Mouse (Mus musculus) lung, postnatal 0 days (tissue): Measurements from ENCODE around the gene Hist2h2ab. TPM values are rescaled to one million over a fixed set of nuclear protein-coding genes. Genes with fewer than 3 reads are reported as not detected.
"Not testable (repeated sequence)": the region's sequence is repeated elsewhere in the genome, so short reads cannot be mapped to it uniquely, and the experiment has no call there.

Experiments
- ATAC-seq: fragments of 200-750 bp; cut with Nextera tagmentation; 2 replicates; pipeline ENCODE4 v1.8.0; 2017; ENCODE audit warnings: moderate library complexity
- DNase-seq: peaks from one replicate; pipeline ENCODE4 v3.0.0-alpha.2; 2016; ENCODE audit warnings: low spot score
- H3K27ac ChIP-seq: fragments of 300-500 bp; sonication (generic); 2 replicates; pipeline ENCODE4 v1.5.1; 2014; ENCODE audit warnings: antibody characterized with exemption, mild to moderate bottlenecking, low read length, mixed read lengths
- H3K27me3 ChIP-seq: fragments of 300-500 bp; sonication (generic); replicated peaks from 2 replicates; pipeline ENCODE4 v1.6.1; 2014; ENCODE audit warnings: low read length, mixed read lengths; ENCODE audit not compliant: insufficient read depth
- H3K36me3 ChIP-seq: fragments of 300-500 bp; sonication (generic); 2 replicates; pipeline ENCODE4 v1.6.1; 2014; ENCODE audit warnings: low read length, mixed read lengths; ENCODE audit not compliant: insufficient read depth
- H3K4me1 ChIP-seq: fragments of 300-500 bp; sonication (generic); 2 replicates; pipeline ENCODE4 v1.6.1; 2014; ENCODE audit warnings: antibody characterized with exemption, low read depth, low read length, mixed read lengths; ENCODE audit not compliant: insufficient read depth
- H3K4me2 ChIP-seq: fragments of 300-500 bp; sonication (generic); replicated peaks from 2 replicates; pipeline ENCODE4 v1.6.1; 2014; ENCODE audit warnings: low read depth, mild to moderate bottlenecking, low read length, moderate library complexity, mixed read lengths
- H3K4me3 ChIP-seq: fragments of 300-500 bp; sonication (generic); 2 replicates; pipeline ENCODE4 v1.5.1; 2014; ENCODE audit warnings: low read depth, low read length
- H3K9ac ChIP-seq: fragments of 300-500 bp; sonication (generic); replicated peaks from 2 replicates; pipeline ENCODE4 v1.6.1; 2014; ENCODE audit warnings: low read depth, mild to moderate bottlenecking
- H3K9me3 ChIP-seq: fragments of 300-500 bp; sonication (generic); 2 replicates; pipeline ENCODE4 v1.6.1; 2016; ENCODE audit warnings: low read length, mixed read lengths
- CTCF ChIP-seq: IDR thresholded peaks from 2 replicates; pipeline ENCODE4 v1.5.1; 2016; ENCODE audit warnings: antibody characterized with exemption, mild to moderate bottlenecking
- EP300 ChIP-seq: IDR thresholded peaks from 2 replicates; pipeline ENCODE4 v1.6.1; 2016; ENCODE audit warnings: antibody characterized with exemption, mild to moderate bottlenecking, control low read depth
- WGBS: fragments of 180-500 bp; shearing (Covaris S2); extraction: QIAGEN DNeasy Blood & Tissue Kit; methylation state at CpG from one replicate; pipeline ENCODE4 v1.1.7; 2014; 5-methylcytosine and 5-hydroxymethylcytosine counted together
- polyA plus RNA-seq: library from polyadenylated mRNA; unstranded; fragments of >200 nt; fragmentation: Nextera tagmentation; extraction: Ambion mirVana; gene quantifications from 2 replicates; pipeline ENCODE4 v1.2.1, GENCODE M21; 2015

The Hist2h2ab gene
- polyA plus RNA-seq, 1 experiment from 2014 or later: 0.31 TPM

DNA sequence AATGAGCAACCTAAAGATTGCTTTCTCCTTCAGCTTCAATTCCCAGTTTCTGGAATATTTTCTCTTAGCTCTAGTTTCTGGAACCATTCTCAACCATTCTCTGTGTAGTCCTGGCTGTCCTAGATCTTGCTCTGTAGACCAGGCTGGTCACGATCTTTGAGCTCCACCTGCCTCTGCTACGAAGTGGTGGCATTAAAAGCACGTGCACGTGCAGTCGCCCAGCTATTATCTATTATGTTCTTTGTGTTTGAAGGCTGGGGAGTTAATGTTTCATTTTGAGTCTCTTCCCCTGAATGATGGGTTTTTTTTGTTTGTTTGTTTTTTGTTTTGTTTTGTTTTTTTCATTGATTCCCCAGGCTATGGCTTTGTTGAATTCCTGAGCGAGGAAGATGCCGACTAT lies 46.5 kb upstream of the Hist2h2ab start:
- no peak for DNase-seq
- no peaks in the 10 kb centered on the region for H3K27me3 ChIP-seq
- no peak for TF ChIP-seq CTCF
- no peak for TF ChIP-seq EP300
- peak overlapping the region; percentile 87 for H3K4me2 ChIP-seq
- peak overlapping the region; percentile 67 for H3K9ac ChIP-seq
- H3K36me3 ChIP-seq: peaks cover 19% of the 10 kb centered on the region; the same call in 1 of the 2 replicates
- WGBS: 30% methylated on average over 7 of the region's 7 CpGs
- peaks cover 19% of the 10 kb centered on the region; the same call in 1 of the 2 replicates for H3K4me1 ChIP-seq
- no peaks in the 10 kb centered on the region for H3K9me3 ChIP-seq
- H3K4me3 ChIP-seq: peak overlapping the region; percentile 81
- no peak overlapping the region for H3K27ac ChIP-seq
- no peak for ATAC-seq

GRCm38 (mm10) chr3:96174042-96174441 lies 45.6 kb upstream of the Hist2h2ab start:
- H3K4me3 ChIP-seq, H3K4me2 ChIP-seq, DNase-seq, H3K9me3 ChIP-seq, H3K27me3 ChIP-seq, H3K27ac ChIP-seq, H3K9ac ChIP-seq, ATAC-seq: not testable (repeated sequence)
- Histone ChIP-seq H3K4me1 (peaks cover 19% of the 10 kb centered on the region; the same call in 1 of the 2 replicates), H3K36me3 (peaks cover 21% of the 10 kb centered on the region; the same call in 1 of the 2 replicates)
- 81% methylated on average over 4 of the region's 4 CpGs for WGBS

DNA sequence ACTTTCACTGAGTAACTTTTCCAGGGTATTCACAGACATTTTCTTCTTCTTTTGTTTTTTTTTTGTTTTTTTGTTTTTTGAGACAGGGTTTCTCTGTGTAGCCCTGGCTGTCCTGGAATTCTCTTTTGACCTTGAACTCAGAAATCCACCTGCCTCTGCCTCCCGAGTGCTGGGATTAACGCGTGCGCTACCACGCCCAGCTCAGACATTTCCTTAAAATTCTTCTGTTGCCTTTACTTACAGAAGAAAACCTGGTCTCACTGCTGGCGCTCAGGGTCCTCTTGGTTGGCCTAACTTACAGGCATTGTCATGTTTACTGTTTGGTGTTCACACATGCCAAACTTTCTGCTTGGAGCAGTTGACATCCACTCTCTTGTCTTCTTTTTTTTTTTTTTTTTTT lies 44.4 kb upstream of the Hist2h2ab start:
- Histone ChIP-seq H3K9me3 (no peaks in the 10 kb centered on the region), H3K27me3 (no peaks in the 10 kb centered on the region), H3K4me3 (no peak overlapping the region), H3K9ac (no peak overlapping the region), H3K4me2 (no peak overlapping the region), H3K36me3 (peaks cover 21% of the 10 kb centered on the region; the same call in 1 of the 2 replicates), H3K4me1 (peaks cover 19% of the 10 kb centered on the region; the same call in 1 of the 2 replicates), H3K27ac (no peak overlapping the region)
- WGBS: 92% methylated on average over 6 of the region's 6 CpGs
- ATAC-seq (no peak), DNase-seq (no peak)
- TF ChIP-seq CTCF (no peak), EP300 (no peak)

GRCm38 (mm10) chr3:96178427-96178826 lies 41.2 kb upstream of the Hist2h2ab start:
- H3K36me3 ChIP-seq: peaks cover 21% of the 10 kb centered on the region; the same call in 1 of the 2 replicates
- H3K4me1 ChIP-seq: no peaks in the 10 kb centered on the region
- no peaks in the 10 kb centered on the region for H3K27me3 ChIP-seq
- TF ChIP-seq EP300 (no peak), CTCF (no peak)
- H3K27ac ChIP-seq: no peak overlapping the region
- H3K9me3 ChIP-seq: no peaks in the 10 kb centered on the region
- no peak overlapping the region for H3K4me3 ChIP-seq
- no peak overlapping the region for H3K9ac ChIP-seq
- ATAC-seq (no peak), DNase-seq (no peak)
- WGBS: 96% methylated on average over 4 of the region's 4 CpGs
- H3K4me2 ChIP-seq: no peak overlapping the region

DNA sequence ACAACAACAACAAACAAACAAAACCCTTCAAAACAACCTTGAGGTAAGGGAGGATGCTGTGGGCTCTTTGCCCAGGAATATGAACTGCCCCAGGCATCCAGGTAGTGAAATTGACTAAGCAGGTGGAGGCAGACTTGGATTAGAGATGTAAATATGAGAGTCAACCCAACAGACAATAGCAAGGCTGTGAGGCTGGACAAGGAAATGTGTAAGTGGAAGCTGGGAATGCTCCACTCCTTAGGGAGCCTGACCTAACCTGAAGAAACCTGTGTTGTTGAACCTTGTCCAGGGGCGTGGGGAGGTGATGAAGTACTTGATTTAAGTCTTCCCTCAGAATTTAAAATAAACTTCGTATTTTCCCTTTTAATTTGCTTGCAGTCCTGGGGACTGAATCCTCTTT lies 40.8 kb upstream of the Hist2h2ab start:
- DNase-seq: no peak
- no peaks in the 10 kb centered on the region for H3K27me3 ChIP-seq
- H3K9ac ChIP-seq: no peak overlapping the region
- no peak overlapping the region for H3K27ac ChIP-seq
- peaks cover 21% of the 10 kb centered on the region; the same call in 1 of the 2 replicates for H3K36me3 ChIP-seq
- TF ChIP-seq CTCF (no peak), EP300 (no peak)
- H3K4me2 ChIP-seq: no peak overlapping the region
- no peaks in the 10 kb centered on the region for H3K4me1 ChIP-seq
- no peak for ATAC-seq
- WGBS: 74% methylated on average over 2 of the region's 2 CpGs
- no peaks in the 10 kb centered on the region for H3K9me3 ChIP-seq
- no peak overlapping the region for H3K4me3 ChIP-seq

GRCm38 (mm10) chr3:96179531-96179930 lies 40.1 kb upstream of the Hist2h2ab start:
- H3K27me3 ChIP-seq: no peaks in the 10 kb centered on the region
- TF ChIP-seq CTCF (no peak), EP300 (no peak)
- no peak overlapping the region for H3K4me3 ChIP-seq
- H3K9me3 ChIP-seq: no peaks in the 10 kb centered on the region
- no peak overlapping the region for H3K9ac ChIP-seq
- no peak overlapping the region for H3K27ac ChIP-seq
- peaks cover 18% of the 10 kb centered on the region; the same call in 1 of the 2 replicates for H3K36me3 ChIP-seq
- ATAC-seq: no peak
- H3K4me2 ChIP-seq: no peak overlapping the region
- WGBS: 43% methylated on average over 4 of the region's 4 CpGs
- peak; percentile 55 for DNase-seq
- no peaks in the 10 kb centered on the region for H3K4me1 ChIP-seq
